Mouse (Mus musculus): Measurements from ENCODE around the gene Mmp9. TPM values are rescaled to one million over a fixed set of nuclear protein-coding genes. Genes with fewer than 3 reads are reported as not detected.
A peak's percentile ranks its signal among the peaks of the same experiment; 100 is the strongest.

Mmp9 gene
- polyA plus RNA-seq, 1 experiment from 2014 or later = 4.6 TPM

GRCm38 (mm10) chr2:164942692-164943290 lies 2.2 kb downstream of the Mmp9 start:
- 18% methylated on average over 5 of the region's 5 CpGs for whole genome bisulfite sequencing
- Histone ChIP-seq H3K4me3 (no peak overlapping the region), H3K9me3 (no peaks in the 10 kb centered on the region), H3K36me3 (no peaks in the 10 kb centered on the region), H3K27ac (no peak overlapping the region), H3K4me1 (peaks cover 46% of the 10 kb centered on the region), H3K9ac (no peak overlapping the region), H3K27me3 (peaks cover 37% of the 10 kb centered on the region), H3K4me2 (replicated peaks) (no peak overlapping the region)
- ATAC-seq (ENCODE audit: insufficient number of reproducible peaks, insufficient read depth, low FRiP score, low TSS enrichment) = no peak

DNA sequence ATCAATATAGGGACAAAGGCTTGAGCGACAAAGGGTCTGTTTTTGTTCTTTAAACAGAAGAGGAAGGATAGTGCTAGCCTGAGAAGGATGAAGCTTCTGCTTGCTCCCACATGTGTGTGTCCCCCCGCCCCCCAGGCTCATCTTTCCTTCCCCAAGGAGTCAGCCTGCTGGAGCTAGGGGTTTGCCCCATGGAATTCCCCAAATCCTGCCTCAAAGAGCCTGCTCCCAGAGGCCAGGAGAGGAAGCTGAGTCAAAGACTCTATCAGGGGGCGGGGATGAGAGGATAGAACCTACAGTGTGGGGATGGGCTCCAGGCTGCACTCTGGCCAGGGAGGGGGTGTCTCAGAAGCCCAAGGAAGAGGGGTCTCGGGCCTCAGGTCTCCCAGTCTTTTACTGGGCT lies 6.9 kb downstream of the Mmp9 start:
- ATAC-seq (ENCODE audit: insufficient number of reproducible peaks, insufficient read depth, low FRiP score, low TSS enrichment) = no peak; the same call in 1 of the 2 replicates
- Histone ChIP-seq H3K27me3 (peaks cover 63% of the 10 kb centered on the region), H3K4me3 (no peak overlapping the region), H3K9ac (no peak overlapping the region), H3K27ac (no peak overlapping the region), H3K4me1 (peaks cover 23% of the 10 kb centered on the region), H3K9me3 (no peaks in the 10 kb centered on the region), H3K4me2 (replicated peaks) (no peak overlapping the region), H3K36me3 (no peaks in the 10 kb centered on the region)
- WGBS = 28% methylated on average over 4 of the region's 4 CpGs

GRCm38 (mm10) chr2:164947930-164948329 lies 7.3 kb downstream of the Mmp9 start:
- no peak for ATAC-seq (ENCODE audit: insufficient number of reproducible peaks, insufficient read depth, low FRiP score, low TSS enrichment)
- Histone ChIP-seq H3K36me3 (no peaks in the 10 kb centered on the region), H3K27me3 (peaks cover 66% of the 10 kb centered on the region), H3K9me3 (no peaks in the 10 kb centered on the region), H3K27ac (no peak overlapping the region), H3K4me1 (peaks cover 19% of the 10 kb centered on the region), H3K4me2 (replicated peaks) (peak overlapping the region; percentile 30), H3K4me3 (no peak overlapping the region), H3K9ac (no peak overlapping the region)
- 8% methylated on average over 7 of the region's 7 CpGs for WGBS

DNA sequence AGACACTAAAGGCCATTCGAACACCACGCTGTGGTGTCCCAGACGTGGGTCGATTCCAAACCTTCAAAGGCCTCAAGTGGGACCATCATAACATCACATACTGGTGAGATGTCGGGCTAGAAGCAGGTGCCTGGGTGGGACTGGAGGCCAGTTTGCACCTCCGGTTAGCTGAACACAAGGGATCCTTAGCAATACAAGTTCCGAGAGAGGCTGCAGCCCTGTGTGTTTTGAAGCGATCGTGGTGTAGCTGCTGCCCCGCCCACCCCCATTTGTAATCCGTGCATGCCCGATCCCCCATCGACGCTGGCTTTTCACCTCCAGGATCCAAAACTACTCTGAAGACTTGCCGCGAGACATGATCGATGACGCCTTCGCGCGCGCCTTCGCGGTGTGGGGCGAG lies 8.4 kb downstream of the Mmp9 start:
- Histone ChIP-seq H3K4me1 (peaks cover 17% of the 10 kb centered on the region), H3K27me3 (peaks cover 72% of the 10 kb centered on the region), H3K4me3 (peak overlapping the region; percentile 13; the same call in 1 of the 2 replicates), H3K27ac (no peak overlapping the region), H3K36me3 (no peaks in the 10 kb centered on the region), H3K9me3 (no peaks in the 10 kb centered on the region), H3K4me2 (replicated peaks) (peak overlapping the region; percentile 35), H3K9ac (no peak overlapping the region)
- 6% methylated on average over 25 of the region's 25 CpGs for WGBS
- ATAC-seq (ENCODE audit: insufficient number of reproducible peaks, insufficient read depth, low FRiP score, low TSS enrichment) = no peak

GRCm38 (mm10) chr2:164950501-164950900 lies 9.9 kb downstream of the Mmp9 start:
- H3K27ac ChIP-seq = no peak overlapping the region
- no peak overlapping the region for H3K4me3 ChIP-seq
- WGBS = 28% methylated on average over 13 of the region's 13 CpGs
- peaks cover 73% of the 10 kb centered on the region for H3K27me3 ChIP-seq
- H3K9ac ChIP-seq = no peak overlapping the region
- no peaks in the 10 kb centered on the region for H3K9me3 ChIP-seq
- no peaks in the 10 kb centered on the region for H3K36me3 ChIP-seq
- peaks cover 17% of the 10 kb centered on the region for H3K4me1 ChIP-seq
- no peak overlapping the region for H3K4me2 ChIP-seq (replicated peaks)
- ATAC-seq (ENCODE audit: insufficient number of reproducible peaks, insufficient read depth, low FRiP score, low TSS enrichment) = no peak

DNA sequence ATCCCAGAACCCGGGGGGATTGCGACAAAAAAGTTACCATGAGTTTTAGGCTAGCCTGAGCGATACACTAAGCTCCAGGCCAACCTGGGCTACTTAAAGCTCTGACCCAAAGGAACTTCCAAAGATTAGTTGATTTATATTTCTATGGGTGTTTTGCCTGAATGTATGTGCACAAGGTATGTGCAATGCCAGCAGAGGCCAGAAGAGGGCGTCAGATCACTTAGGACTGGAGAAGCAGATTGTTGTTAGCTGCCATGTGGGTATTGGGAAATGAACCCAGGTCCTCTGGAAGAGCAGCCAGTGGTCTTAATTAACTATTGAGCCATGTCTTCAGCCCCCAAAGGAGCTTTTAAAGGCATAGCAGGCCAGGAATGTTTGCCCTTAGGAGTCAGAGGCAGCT lies 11.2 kb downstream of the Mmp9 start:
- H3K4me1 ChIP-seq = peaks cover 17% of the 10 kb centered on the region
- ATAC-seq (ENCODE audit: insufficient number of reproducible peaks, insufficient read depth, low FRiP score, low TSS enrichment) = no peak
- 79% methylated on average over 4 of the region's 4 CpGs for WGBS
- H3K9me3 ChIP-seq = no peaks in the 10 kb centered on the region
- H3K27me3 ChIP-seq = peaks cover 74% of the 10 kb centered on the region
- no peak overlapping the region for H3K9ac ChIP-seq
- no peak overlapping the region for H3K4me2 ChIP-seq (replicated peaks)
- H3K27ac ChIP-seq = no peak overlapping the region
- H3K36me3 ChIP-seq = no peaks in the 10 kb centered on the region
- H3K4me3 ChIP-seq = no peak overlapping the region

- Histone ChIP-seq H3K9ac (no peak overlapping the region), H3K4me2 (replicated peaks) (no peak overlapping the region), H3K9me3 (no peaks in the 10 kb centered on the region), H3K4me3 (no peak overlapping the region), H3K36me3 (no peaks in the 10 kb centered on the region), H3K27ac (no peak overlapping the region), H3K4me1 (peaks cover 15% of the 10 kb centered on the region), H3K27me3 (peaks cover 67% of the 10 kb centered on the region)
- WGBS = 36% methylated on average over 13 of the region's 13 CpGs
- no peak for ATAC-seq (ENCODE audit: insufficient number of reproducible peaks, insufficient read depth, low FRiP score, low TSS enrichment)
Observed at GRCm38 (mm10) chr2:164952448-164952847, 11.9 kb downstream of the Mmp9 start.

DNA sequence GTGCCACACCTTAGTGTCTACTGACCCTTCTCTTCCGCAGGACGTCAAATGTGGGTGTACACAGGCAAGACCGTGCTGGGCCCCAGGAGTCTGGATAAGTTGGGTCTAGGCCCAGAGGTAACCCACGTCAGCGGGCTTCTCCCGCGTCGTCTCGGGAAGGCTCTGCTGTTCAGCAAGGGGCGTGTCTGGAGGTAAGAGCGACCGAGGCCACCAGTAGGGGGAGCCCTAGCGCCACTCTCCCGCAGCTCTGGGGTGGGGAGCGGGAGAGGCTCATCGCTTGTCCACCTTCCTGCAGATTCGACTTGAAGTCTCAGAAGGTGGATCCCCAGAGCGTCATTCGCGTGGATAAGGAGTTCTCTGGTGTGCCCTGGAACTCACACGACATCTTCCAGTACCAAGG lies 12.6 kb downstream of the Mmp9 start:
- no peak overlapping the region for H3K9ac ChIP-seq
- peaks cover 59% of the 10 kb centered on the region for H3K27me3 ChIP-seq
- no peaks in the 10 kb centered on the region for H3K36me3 ChIP-seq
- H3K4me3 ChIP-seq = no peak overlapping the region
- peaks cover 8% of the 10 kb centered on the region for H3K4me1 ChIP-seq
- peak overlapping the region; percentile 29; the same call in 1 of the 2 replicates for H3K4me2 ChIP-seq (replicated peaks)
- peak; percentile 48; the same call in 1 of the 2 replicates for ATAC-seq (ENCODE audit: insufficient number of reproducible peaks, insufficient read depth, low FRiP score, low TSS enrichment)
- under 1% methylated on average over 21 of the region's 21 CpGs for WGBS
- H3K9me3 ChIP-seq = no peaks in the 10 kb centered on the region
- H3K27ac ChIP-seq = no peak overlapping the region

DNA sequence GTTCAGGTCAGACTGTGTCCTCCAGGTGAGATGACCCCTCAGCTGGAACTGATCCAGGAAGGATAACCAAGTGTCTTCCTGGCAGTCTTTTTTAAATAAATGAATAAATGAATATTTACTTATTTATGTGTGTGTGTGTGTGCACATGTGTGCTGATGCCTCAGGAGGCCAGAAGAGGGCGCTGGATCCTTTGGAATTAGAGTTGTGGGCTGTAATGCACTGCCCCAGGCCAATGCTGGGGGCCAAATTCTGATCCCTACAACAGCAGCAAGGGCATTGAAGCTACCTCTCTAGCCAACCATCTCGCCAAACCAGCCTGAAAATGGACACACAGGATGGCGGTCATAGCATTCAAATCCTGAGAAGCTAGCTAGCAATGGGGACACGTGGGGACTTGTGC lies 15.1 kb downstream of the Mmp9 start:
- Histone ChIP-seq H3K4me3 (no peak overlapping the region), H3K4me1 (peaks cover 5% of the 10 kb centered on the region; the same call in 1 of the 2 replicates), H3K9ac (no peak overlapping the region), H3K36me3 (no peaks in the 10 kb centered on the region), H3K27ac (no peak overlapping the region), H3K9me3 (no peaks in the 10 kb centered on the region), H3K4me2 (replicated peaks) (no peak overlapping the region), H3K27me3 (peaks cover 34% of the 10 kb centered on the region)
- 63% methylated on average over 4 of the region's 4 CpGs for WGBS
- no peak for ATAC-seq (ENCODE audit: insufficient number of reproducible peaks, insufficient read depth, low FRiP score, low TSS enrichment)

DNA sequence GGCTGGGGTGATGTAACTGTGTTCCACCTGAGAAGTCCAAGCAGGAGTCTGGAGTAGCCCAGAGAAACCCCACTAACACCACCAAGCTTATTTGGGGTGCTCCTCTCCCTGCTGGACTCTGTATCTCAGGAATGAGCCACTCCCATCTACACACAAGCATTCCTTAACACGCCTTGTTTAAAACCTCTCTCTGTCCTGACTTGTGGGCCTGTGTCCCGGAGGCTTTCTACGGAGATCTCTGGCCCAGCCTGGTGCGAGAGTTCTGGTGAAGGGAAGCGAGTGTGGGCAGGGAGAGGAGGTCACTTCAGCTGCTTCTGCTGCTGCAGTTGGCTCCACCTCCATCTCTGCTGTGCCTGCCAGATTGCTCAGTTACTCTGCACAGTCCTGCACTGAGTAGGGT lies 15.6 kb downstream of the Mmp9 start:
- ATAC-seq (ENCODE audit: insufficient number of reproducible peaks, insufficient read depth, low FRiP score, low TSS enrichment) = no peak
- 59% methylated on average over 5 of the region's 5 CpGs for WGBS
- H3K36me3 ChIP-seq = no peaks in the 10 kb centered on the region
- no peaks in the 10 kb centered on the region for H3K9me3 ChIP-seq
- H3K4me3 ChIP-seq = no peak overlapping the region
- peaks cover 9% of the 10 kb centered on the region for H3K4me1 ChIP-seq
- H3K27me3 ChIP-seq = peaks cover 29% of the 10 kb centered on the region
- no peak overlapping the region for H3K9ac ChIP-seq
- no peak overlapping the region for H3K27ac ChIP-seq
- H3K4me2 ChIP-seq (replicated peaks) = no peak overlapping the region

- Histone ChIP-seq H3K4me1 (peaks cover 12% of the 10 kb centered on the region), H3K4me3 (no peak overlapping the region), H3K9ac (no peak overlapping the region), H3K27me3 (peaks cover 16% of the 10 kb centered on the region), H3K27ac (no peak overlapping the region), H3K4me2 (replicated peaks) (no peak overlapping the region), H3K9me3 (no peaks in the 10 kb centered on the region), H3K36me3 (no peaks in the 10 kb centered on the region)
- no peak for ATAC-seq (ENCODE audit: insufficient number of reproducible peaks, insufficient read depth, low FRiP score, low TSS enrichment)
- WGBS = 63% methylated on average over 9 of the region's 9 CpGs
Observed at GRCm38 (mm10) chr2:164957548-164958315, 17.2 kb downstream of the Mmp9 start.
